Mouse (Mus musculus): Measurements from ENCODE around the gene 2700049A03Rik. TPM values are rescaled to one million over a fixed set of nuclear protein-coding genes. Genes with fewer than 3 reads are reported as not detected.

The 2700049A03Rik gene
- total RNA-seq, 2 experiments from 2014 or later, result 4.0 to 4.8 TPM

DNA sequence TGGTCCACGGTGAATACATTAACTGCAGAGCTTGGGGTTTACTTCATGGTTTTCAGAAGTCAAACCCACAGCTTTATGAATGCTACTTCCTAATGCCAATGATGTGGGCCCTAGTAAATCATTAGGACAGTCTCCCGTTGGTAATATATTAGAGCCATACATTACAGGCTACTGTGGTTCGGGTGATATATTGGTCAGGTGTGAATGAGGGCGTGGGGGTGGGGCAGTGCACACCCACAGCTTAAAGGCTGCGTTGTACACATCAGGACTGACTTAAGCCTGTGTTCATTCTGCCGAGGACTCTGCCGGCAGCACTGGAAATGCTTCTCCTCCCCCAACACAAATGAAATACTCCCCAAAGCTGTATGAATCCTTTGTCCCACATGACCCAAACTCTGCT, 118.1 kb downstream of the 2700049A03Rik start:
- no peak for DNase-seq
- intact Hi-C loops (cut with DNase I), result no loop called here

- intact Hi-C loops (cut with DNase I), result no loop called here
- DNase-seq, result no peak
These were observed 121.7 kb downstream of the 2700049A03Rik start for GRCm38 (mm10) chr12:71258196-71258920.

DNA sequence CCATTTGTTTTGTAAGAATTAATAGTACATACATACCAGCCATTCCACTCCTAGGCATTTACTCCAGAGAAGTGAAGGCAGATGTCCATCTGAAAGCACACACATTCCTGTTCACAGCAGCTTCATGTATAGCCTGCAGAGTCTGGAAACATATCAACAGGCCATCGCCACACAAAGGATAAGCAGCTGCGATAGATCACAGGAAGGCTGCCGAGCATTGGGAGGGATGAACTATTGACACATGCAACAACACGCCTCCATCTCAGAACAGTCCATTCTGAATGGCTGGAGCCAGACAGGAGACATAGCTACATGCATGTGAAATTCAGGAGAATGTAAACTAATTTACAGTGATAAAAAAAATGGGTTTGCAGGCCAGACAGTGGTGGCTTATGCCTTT, 127.6 kb downstream of the 2700049A03Rik start:
- no peak for DNase-seq
- intact Hi-C loops (cut with DNase I), result no loop called here

- intact Hi-C loops (cut with DNase I), result no loop called here
- no peak for DNase-seq
These were observed 132.7 kb downstream of the 2700049A03Rik start for GRCm38 (mm10) chr12:71269367-71269766.

GRCm38 (mm10) chr12:71271131-71271530, 134.5 kb downstream of the 2700049A03Rik start:
- DNase-seq, result no peak
- intact Hi-C loops (cut with DNase I), result no loop called here

GRCm38 (mm10) chr12:71274519-71275237, 138.0 kb downstream of the 2700049A03Rik start:
- no peak for DNase-seq
- intact Hi-C loops (cut with DNase I), result no loop called here

DNA sequence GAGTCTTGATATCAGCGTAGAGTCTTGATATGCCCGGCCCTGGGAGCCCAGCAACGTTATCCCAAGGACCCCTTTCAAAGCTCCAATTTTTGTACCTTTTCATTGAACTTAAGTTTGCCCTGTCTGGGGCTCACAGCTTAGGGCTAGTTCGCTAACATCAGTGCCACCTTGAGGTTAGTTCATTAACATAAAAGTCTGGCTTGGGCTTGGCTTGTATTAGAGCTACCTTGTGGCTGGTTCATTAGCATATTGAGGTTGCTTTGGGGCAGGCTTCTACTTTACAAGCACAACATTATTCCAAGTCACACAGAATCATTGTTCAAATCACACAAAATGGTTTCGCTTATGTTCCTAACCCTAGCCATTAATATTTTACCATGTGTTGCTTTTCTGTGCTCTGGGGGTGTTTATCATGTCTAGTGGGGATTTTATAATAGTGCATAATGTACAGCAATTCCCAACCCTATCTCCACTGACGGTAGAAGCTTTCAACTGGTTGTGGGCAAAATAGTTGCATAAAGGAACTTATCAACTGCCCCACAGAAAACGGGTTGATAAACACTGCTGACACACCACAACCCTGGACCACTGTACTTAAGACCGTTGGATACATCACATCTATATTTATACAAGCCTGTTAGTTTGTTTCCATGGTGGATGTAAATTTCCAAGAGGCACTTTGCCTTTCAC, 139.4 kb downstream of the 2700049A03Rik start:
- intact Hi-C loops (cut with DNase I), result no loop called here
- no peak for DNase-seq

DNA sequence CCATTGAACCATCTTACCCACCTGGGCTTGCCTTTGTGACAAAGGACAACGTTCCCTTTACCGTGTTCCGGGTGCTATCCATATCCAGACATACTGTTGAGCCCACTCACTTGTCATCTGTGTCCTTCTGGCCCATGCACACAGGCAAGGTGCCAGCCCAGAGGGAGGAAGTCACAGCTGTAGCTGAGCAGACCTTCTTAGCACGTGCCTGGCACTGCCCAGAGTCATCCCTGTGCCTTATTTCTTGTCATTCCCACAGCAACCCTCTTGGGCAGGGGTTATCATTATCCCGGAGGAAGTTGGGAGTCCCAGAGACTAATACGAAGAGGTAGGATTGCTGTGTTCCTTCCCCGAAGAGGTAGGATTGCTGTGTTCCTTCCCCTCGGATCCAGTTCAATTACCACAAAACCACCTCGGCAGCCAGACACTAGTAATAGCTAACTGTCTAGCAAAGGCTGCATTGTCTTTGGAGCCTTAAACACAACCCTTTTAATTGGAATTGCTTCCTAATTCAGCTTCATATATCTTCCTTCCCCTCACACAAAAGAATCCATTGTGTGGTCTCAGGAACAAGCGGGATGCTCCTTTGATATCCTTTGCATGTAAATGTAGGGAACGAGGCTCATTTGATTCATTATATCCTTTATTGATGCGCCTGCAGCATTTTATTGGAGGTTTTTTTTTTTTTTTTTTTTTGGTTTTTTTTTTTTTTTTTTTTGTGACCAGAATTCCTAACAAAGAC, 143.0 kb downstream of the 2700049A03Rik start:
- intact Hi-C loops (cut with DNase I), result no loop called here
- DNase-seq, result peak in 1 of 2 experiments; percentile 8

GRCm38 (mm10) chr12:71281201-71281768, 144.6 kb downstream of the 2700049A03Rik start:
- intact Hi-C loops (cut with DNase I), result no loop called here
- DNase-seq, result no peak

DNA sequence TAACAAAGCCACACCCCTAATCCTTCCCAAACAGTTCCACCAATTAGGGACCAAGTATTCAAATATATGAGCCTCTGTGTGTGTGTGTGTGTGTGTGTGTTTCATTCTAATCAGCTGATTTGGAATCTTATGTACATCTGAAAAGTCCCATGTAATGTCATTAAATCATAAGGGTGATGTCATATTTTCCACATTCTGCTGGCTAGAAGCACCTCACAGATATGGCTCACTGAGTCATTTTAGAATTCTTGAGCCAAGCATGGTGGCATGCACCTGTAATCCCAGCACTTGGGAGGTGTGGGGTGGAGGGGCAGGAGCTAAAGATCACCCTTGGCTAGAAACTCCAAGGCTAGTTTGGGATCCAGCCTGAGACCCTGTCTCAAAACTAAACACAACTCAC, 148.8 kb downstream of the 2700049A03Rik start:
- intact Hi-C loops (cut with DNase I), result no loop called here
- DNase-seq, result no peak

GRCm38 (mm10) chr12:71290460-71290859, 153.8 kb downstream of the 2700049A03Rik start:
- intact Hi-C loops (cut with DNase I), result no loop called here

More at GRCm38 (mm10) chr12:71290460-71290859, 153.8 kb downstream of the 2700049A03Rik start:
- no peak for DNase-seq

Other genes starting within 250 kb of the 2700049A03Rik start
- gene Actr10, start 199.0 kb upstream of the 2700049A03Rik start, total RNA-seq (2021), result 100 to 1,000 TPM; 166 to 172 TPM
- gene Psma3, start 162.2 kb upstream of the 2700049A03Rik start, total RNA-seq (2021), result 100 to 1,000 TPM; 238 to 252 TPM
- 10 to 100 TPM; 14.0 to 15.5 TPM for gene Arid4a, start 120.9 kb upstream of the 2700049A03Rik start, total RNA-seq (2021)
- 1 to 10 TPM in 1 of 2 experiments, under 1 TPM in 1; 0.50 to 1.8 TPM for gene Tomm20l, start 25.4 kb upstream of the 2700049A03Rik start, total RNA-seq (2021)
- 10 to 100 TPM; 41.4 to 43.5 TPM for gene Timm9, start 164 bp upstream of the 2700049A03Rik start, total RNA-seq (2021)
- 10 to 100 TPM; 14.7 to 18.0 TPM for gene Dact1, start 173.0 kb downstream of the 2700049A03Rik start, total RNA-seq (2021)

All from heart, postnatal 10 days (tissue).